Mouse (Mus musculus) MEL (cell line): ENCODE results near the gene Med13.

ENCODE experiments used
- CTCF ChIP-seq, 3 experiments: IDR thresholded peaks in 2 of 3; conservative IDR thresholded peaks in 1 of 3; 2 replicates each; pipeline ENCODE4 v1.5.1; 2011 to 2012; ENCODE audit warnings: low read length in 3 of 3, low read depth in 2 of 3, mild to moderate bottlenecking in 2 of 3, improper control_type of control experiment in 1 of 3, inconsistent platforms in 1 of 3, mixed read lengths in 1 of 3, moderate library complexity in 1 of 3; ENCODE audit not compliant: control insufficient read depth in 1 of 3, insufficient read depth in 1 of 3, poor library complexity in 1 of 3, severe bottlenecking in 1 of 3
- EP300 ChIP-seq, 2 experiments: IDR thresholded peaks; 2 replicates each; pipeline ENCODE4 v1.6.1; 2011; ENCODE audit warnings: improper control_type of control experiment in 2 of 2, low read length in 2 of 2, low read depth in 1 of 2, mild to moderate bottlenecking in 1 of 2
- MYB ChIP-seq: IDR thresholded peaks from 2 replicates; pipeline ENCODE4 v1.6.1; 2011; ENCODE audit warnings: mild to moderate bottlenecking, low read depth, low read length, improper control_type of control experiment
- POLR2A ChIP-seq, 2 experiments: IDR thresholded peaks; 2 replicates each; pipeline ENCODE4 v1.6.1; 2011 to 2012; ENCODE audit warnings: low read length in 2 of 2, mild to moderate bottlenecking in 2 of 2, control low read depth in 1 of 2, improper control_type of control experiment in 1 of 2, low read depth in 1 of 2, moderate library complexity in 1 of 2; ENCODE audit not compliant: control insufficient read depth in 1 of 2, insufficient read depth in 1 of 2, poor library complexity in 1 of 2
- RCOR1 ChIP-seq: IDR thresholded peaks from 2 replicates; pipeline ENCODE4 v1.6.1; 2012; ENCODE audit warnings: low read depth, mild to moderate bottlenecking, inconsistent platforms, low read length, improper control_type of control experiment
- TAL1 ChIP-seq: IDR thresholded peaks from 2 replicates; pipeline ENCODE4 v1.6.1; 2012; ENCODE audit warnings: mild to moderate bottlenecking, inconsistent platforms, low read length, moderate library complexity, mixed read lengths
- TBP ChIP-seq: IDR thresholded peaks from 2 replicates; pipeline ENCODE4 v1.8.0; 2011; ENCODE audit warnings: low read depth, low read length, improper control_type of control experiment
- ZC3H11A ChIP-seq: IDR thresholded peaks from 2 replicates; pipeline ENCODE4 v1.6.1; 2012; ENCODE audit warnings: low read depth, mild to moderate bottlenecking, inconsistent platforms, low read length, improper control_type of control experiment
- ZMIZ1 ChIP-seq: IDR thresholded peaks from 2 replicates; pipeline ENCODE4 v1.6.1; 2012; ENCODE audit warnings: low read depth, mild to moderate bottlenecking, inconsistent platforms, low read length, improper control_type of control experiment, moderate library complexity

DNA sequence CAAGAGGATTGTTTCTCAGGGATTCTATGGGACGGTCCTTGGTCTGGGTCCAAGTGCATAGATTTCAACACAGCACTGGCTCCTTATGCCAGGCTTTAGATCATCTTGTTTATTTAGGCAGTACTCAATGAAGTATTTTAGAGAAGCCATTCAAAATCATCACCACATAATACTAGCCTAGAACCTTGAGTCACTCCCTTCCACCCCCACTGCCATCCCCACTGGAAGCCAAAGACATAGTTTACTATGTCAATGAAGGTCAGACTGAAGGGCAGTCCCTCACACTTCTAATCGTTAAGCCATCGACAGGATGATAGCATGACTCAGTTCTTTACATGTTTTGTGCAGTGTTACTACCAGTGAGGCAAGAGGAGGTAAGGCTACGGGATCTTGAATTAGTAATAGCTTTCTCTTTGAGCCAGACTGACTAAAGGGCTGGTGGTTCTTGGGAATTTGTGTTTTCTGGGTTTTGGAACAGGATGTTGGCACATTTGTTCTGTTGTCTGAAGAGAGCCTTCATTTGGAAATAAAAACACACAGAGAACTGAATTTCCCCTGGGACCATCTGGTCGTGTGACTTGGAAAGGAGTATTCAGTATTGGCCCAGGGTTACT, 24.2 kb upstream of the Med13 start:
- no peak for TF ChIP-seq TAL1
- no peak for TF ChIP-seq CTCF (IDR thresholded peaks at IDR 0.05 in 2 of 3, conservative IDR thresholded peaks at IDR 0.05 in 1 of 3; ENCODE audit: control insufficient read depth in 1 of 3, insufficient read depth in 1 of 3, low read depth in 2 of 3, low read length in 3 of 3, poor library complexity in 1 of 3, severe bottlenecking in 1 of 3)
- no peak for TF ChIP-seq ZC3H11A
- no peak for TF ChIP-seq MYB
- TF ChIP-seq TBP, result no peak
- TF ChIP-seq ZMIZ1, result no peak
- no peak for TF ChIP-seq POLR2A (IDR thresholded peaks at IDR 0.05; ENCODE audit: control insufficient read depth in 1 of 2, insufficient read depth in 1 of 2, low read depth in 1 of 2, low read length in 2 of 2, poor library complexity in 1 of 2)
- TF ChIP-seq RCOR1, result no peak
- TF ChIP-seq EP300 (IDR thresholded peaks at IDR 0.05; ENCODE audit: low read depth in 1 of 2, low read length in 2 of 2), result no peak
